Mouse (Mus musculus): ENCODE measurements around the gene Pafah1b3. TPM values are rescaled to one million over a fixed set of nuclear protein-coding genes. Genes with fewer than 3 reads are reported as not detected.
"Not testable (repeated sequence)": the region's sequence is repeated elsewhere in the genome, so short reads cannot be mapped to it uniquely, and the experiment has no call there.

Gene Pafah1b3
- polyA plus RNA-seq, 1 experiment = 19.1 TPM

GRCm38 (mm10) chr7:25269545-25270271, 28.1 kb downstream of the Pafah1b3 start:
- H3K4me3 ChIP-seq (replicated peaks) = peak overlapping the region; percentile 98
- peaks cover 50% of the 10 kb centered on the region for H3K36me3 ChIP-seq (replicated peaks; ENCODE audit: low read length)

GRCm38 (mm10) chr7:25269029-25269428, 28.8 kb downstream of the Pafah1b3 start:
- Histone ChIP-seq H3K4me1 (peaks cover 73% of the 10 kb centered on the region), H3K27me3 (replicated peaks) (no peaks in the 10 kb centered on the region)

More at GRCm38 (mm10) chr7:25269545-25270271, 28.1 kb downstream of the Pafah1b3 start:
- Histone ChIP-seq H3K27me3 (replicated peaks) (no peaks in the 10 kb centered on the region), H3K4me1 (peaks cover 75% of the 10 kb centered on the region), H3K9me3 (no peaks in the 10 kb centered on the region)
- TF ChIP-seq FLI1 (IDR thresholded peaks at IDR 0.05; ENCODE audit: low read length) (no peak), GATA1 (IDR thresholded peaks at IDR 0.05; ENCODE audit: borderline replicate concordance, low read length) (no peak)

GRCm38 (mm10) chr7:25268588-25268987, 29.2 kb downstream of the Pafah1b3 start:
- Histone ChIP-seq H3K4me1 (peaks cover 69% of the 10 kb centered on the region), H3K4me3 (replicated peaks) (peak overlapping the region; percentile 98)
- no peak for TF ChIP-seq FLI1 (IDR thresholded peaks at IDR 0.05; ENCODE audit: low read length)
- TF ChIP-seq GATA1 (IDR thresholded peaks at IDR 0.05; ENCODE audit: borderline replicate concordance, low read length) = no peak

More at GRCm38 (mm10) chr7:25269029-25269428, 28.8 kb downstream of the Pafah1b3 start:
- TF ChIP-seq FLI1 (IDR thresholded peaks at IDR 0.05; ENCODE audit: low read length) (no peak), GATA1 (IDR thresholded peaks at IDR 0.05; ENCODE audit: borderline replicate concordance, low read length) (no peak)
- H3K36me3 ChIP-seq (replicated peaks; ENCODE audit: low read length) = peaks cover 44% of the 10 kb centered on the region
- H3K4me3 ChIP-seq (replicated peaks) = peak overlapping the region; percentile 98
- H3K9me3 ChIP-seq = no peaks in the 10 kb centered on the region

GRCm38 (mm10) chr7:25267751-25268463, 29.9 kb downstream of the Pafah1b3 start:
- H3K9me3 ChIP-seq = no peaks in the 10 kb centered on the region
- H3K36me3 ChIP-seq (replicated peaks; ENCODE audit: low read length) = peaks cover 32% of the 10 kb centered on the region
- H3K27me3 ChIP-seq (replicated peaks) = no peaks in the 10 kb centered on the region
- TF ChIP-seq FLI1 (IDR thresholded peaks at IDR 0.05; ENCODE audit: low read length) (no peak), GATA1 (IDR thresholded peaks at IDR 0.05; ENCODE audit: borderline replicate concordance, low read length) (no peak)
- peaks cover 64% of the 10 kb centered on the region for H3K4me1 ChIP-seq
- peak overlapping the region; percentile 98 for H3K4me3 ChIP-seq (replicated peaks)

More at GRCm38 (mm10) chr7:25268588-25268987, 29.2 kb downstream of the Pafah1b3 start:
- Histone ChIP-seq H3K36me3 (replicated peaks; ENCODE audit: low read length) (peaks cover 39% of the 10 kb centered on the region), H3K9me3 (no peaks in the 10 kb centered on the region), H3K27me3 (replicated peaks) (no peaks in the 10 kb centered on the region)

GRCm38 (mm10) chr7:25267301-25267750, 30.5 kb downstream of the Pafah1b3 start, which contains the start of gene Cic:
Cic (plus strand) TSS chr7:25267704.
- Histone ChIP-seq H3K36me3 (replicated peaks; ENCODE audit: low read length) (peaks cover 27% of the 10 kb centered on the region), H3K4me3 (replicated peaks) (peak within 1 kb of the TSS; percentile 98), H3K9me3 (no peaks in the 10 kb centered on the region), H3K4me1 (peaks cover 60% of the 10 kb centered on the region), H3K27me3 (replicated peaks) (no peaks in the 10 kb centered on the region)
- TF ChIP-seq FLI1 (IDR thresholded peaks at IDR 0.05; ENCODE audit: low read length) = no peak
- TF ChIP-seq GATA1 (IDR thresholded peaks at IDR 0.05; ENCODE audit: borderline replicate concordance, low read length) = no peak

GRCm38 (mm10) chr7:25266180-25266962, 31.4 kb downstream of the Pafah1b3 start:
- Histone ChIP-seq H3K4me1 (peaks cover 51% of the 10 kb centered on the region), H3K4me3 (replicated peaks) (peak overlapping the region; percentile 98), H3K36me3 (replicated peaks; ENCODE audit: low read length) (peaks cover 17% of the 10 kb centered on the region), H3K27me3 (replicated peaks) (no peaks in the 10 kb centered on the region), H3K9me3 (no peaks in the 10 kb centered on the region)
- no peak for TF ChIP-seq GATA1 (IDR thresholded peaks at IDR 0.05; ENCODE audit: borderline replicate concordance, low read length)
- TF ChIP-seq FLI1 (IDR thresholded peaks at IDR 0.05; ENCODE audit: low read length) = no peak

- H3K4me3 ChIP-seq (replicated peaks); H3K9me3 ChIP-seq; H3K27me3 ChIP-seq (replicated peaks): not testable (repeated sequence)
- Histone ChIP-seq H3K4me1 (peaks cover 45% of the 10 kb centered on the region), H3K36me3 (replicated peaks; ENCODE audit: low read length) (peaks cover 11% of the 10 kb centered on the region)
Measured at GRCm38 (mm10) chr7:25265743-25266142, 32.0 kb downstream of the Pafah1b3 start.

- no peak for TF ChIP-seq FLI1 (IDR thresholded peaks at IDR 0.05; ENCODE audit: low read length)
- TF ChIP-seq GATA1 (IDR thresholded peaks at IDR 0.05; ENCODE audit: borderline replicate concordance, low read length) = no peak
Measured at GRCm38 (mm10) chr7:25263968-25264870, 33.6 kb downstream of the Pafah1b3 start.

GRCm38 (mm10) chr7:25261896-25262295, 35.9 kb downstream of the Pafah1b3 start:
- Histone ChIP-seq H3K4me3 (replicated peaks) (no peak overlapping the region), H3K27me3 (replicated peaks) (no peaks in the 10 kb centered on the region), H3K4me1 (peaks cover 27% of the 10 kb centered on the region), H3K9me3 (no peaks in the 10 kb centered on the region), H3K36me3 (replicated peaks; ENCODE audit: low read length) (no peaks in the 10 kb centered on the region)
- TF ChIP-seq FLI1 (IDR thresholded peaks at IDR 0.05; ENCODE audit: low read length) (no peak), GATA1 (IDR thresholded peaks at IDR 0.05; ENCODE audit: borderline replicate concordance, low read length) (no peak)

More at GRCm38 (mm10) chr7:25263968-25264870, 33.6 kb downstream of the Pafah1b3 start:
- Histone ChIP-seq H3K9me3 (no peaks in the 10 kb centered on the region), H3K36me3 (replicated peaks; ENCODE audit: low read length) (no peaks in the 10 kb centered on the region), H3K4me3 (replicated peaks) (no peak overlapping the region), H3K4me1 (peaks cover 29% of the 10 kb centered on the region), H3K27me3 (replicated peaks) (no peaks in the 10 kb centered on the region)
